Mouse (Mus musculus) T-helper 17 cell (primary cell): ENCODE measurements at regions not wholly inside any gene's neighbourhood (a gene's known extent, or its start where the extent isn't known, plus 50 kb on each side); places are given as distances from the start of the nearest gene placed in this dataset.

Experiments used
- in situ Hi-C, 2 experiments: fragments of 300-600 bp; cut with MboI, MseI; formaldehyde crosslinking; loops; 1 replicate in 1 of 2; 2 replicates in 1 of 2; pipeline ENCODE4 v1.15.1; 2025; ENCODE audit warnings: high pct_unique_total_duplicates in 2 of 2

GRCm38 (mm10) chr4:62882276-62882675, 83.1 kb upstream of the Zfp618 start:
- in situ Hi-C loops, result no loop called here

- in situ Hi-C loops, result no loop called here
Observed at GRCm38 (mm10) chr4:62888736-62889135, 76.6 kb upstream of the Zfp618 start.

GRCm38 (mm10) chr4:62889708-62890107, 75.7 kb upstream of the Zfp618 start:
- in situ Hi-C loops, result loop anchor here (5.0 kb wide), 1 partner anchor 228 kb away; no protein-coding TSS in a partner anchor

- in situ Hi-C loops, result loop anchor here (5.0 kb wide), 1 partner anchor 226 kb away; no protein-coding TSS in a partner anchor
Observed at GRCm38 (mm10) chr4:62890588-62891580, 74.5 kb upstream of the Zfp618 start.

GRCm38 (mm10) chr4:62912891-62913290, 52.5 kb upstream of the Zfp618 start:
- in situ Hi-C loops, result no loop called here
